Mouse (Mus musculus): ENCODE data around the gene E130208F15Rik.
A peak's percentile ranks its signal among the peaks of the same experiment; 100 is the strongest.

E130208F15Rik gene

GRCm38 (mm10) chr7:30306083-30306779 lies 15.3 kb upstream of the E130208F15Rik start:
- DNase-seq (ENCODE audit: low read depth, low spot score): no peak

- peak; percentile 79 for DNase-seq (ENCODE audit: low read depth, low spot score)
Observed at GRCm38 (mm10) chr7:30308076-30309005, 13.2 kb upstream of the E130208F15Rik start, which contains the start of gene Alkbh6. TSS of gene Alkbh6 (plus strand) at chr7:30308717.

- no peak for DNase-seq (ENCODE audit: low read depth, low spot score)
Observed at GRCm38 (mm10) chr7:30309395-30310129, 12.0 kb upstream of the E130208F15Rik start.

GRCm38 (mm10) chr7:30310136-30310535 lies 11.4 kb upstream of the E130208F15Rik start:
- no peak for DNase-seq (ENCODE audit: low read depth, low spot score)

GRCm38 (mm10) chr7:30313666-30314320 lies 7.7 kb upstream of the E130208F15Rik start:
- no peak for DNase-seq (ENCODE audit: low read depth, low spot score)

- DNase-seq (ENCODE audit: low read depth, low spot score): no peak
Observed at GRCm38 (mm10) chr7:30314721-30315155, 6.8 kb upstream of the E130208F15Rik start, which contains the start of gene Syne4. TSS of gene Syne4 (plus strand) at chr7:30314807.

GRCm38 (mm10) chr7:30315559-30316529 lies 5.7 kb upstream of the E130208F15Rik start:
- no peak for DNase-seq (ENCODE audit: low read depth, low spot score)

GRCm38 (mm10) chr7:30318142-30318541 lies 3.4 kb upstream of the E130208F15Rik start:
- no peak for DNase-seq (ENCODE audit: low read depth, low spot score)

- no peak for DNase-seq (ENCODE audit: low read depth, low spot score)
Observed at GRCm38 (mm10) chr7:30320946-30321345, 594 bp upstream of the E130208F15Rik start.

GRCm38 (mm10) chr7:30322285-30322667 lies 736 bp downstream of the E130208F15Rik start:
- peak; percentile 83 for DNase-seq (ENCODE audit: low read depth, low spot score)

- no peak for DNase-seq (ENCODE audit: low read depth, low spot score)
Observed at GRCm38 (mm10) chr7:30322865-30323264, 1.3 kb downstream of the E130208F15Rik start.

GRCm38 (mm10) chr7:30323795-30324194 lies 2.3 kb downstream of the E130208F15Rik start, which contains the start of gene Sdhaf1:
TSS of gene Sdhaf1 (minus strand) at chr7:30323895.
- DNase-seq (ENCODE audit: low read depth, low spot score): no peak

- DNase-seq (ENCODE audit: low read depth, low spot score): no peak
Observed at GRCm38 (mm10) chr7:30324300-30324944, 2.9 kb downstream of the E130208F15Rik start.

GRCm38 (mm10) chr7:30325364-30325763 lies 3.8 kb downstream of the E130208F15Rik start:
- DNase-seq (ENCODE audit: low read depth, low spot score): no peak

- no peak for DNase-seq (ENCODE audit: low read depth, low spot score)
Observed at GRCm38 (mm10) chr7:30326427-30326826, 4.9 kb downstream of the E130208F15Rik start.

- DNase-seq (ENCODE audit: low read depth, low spot score): no peak
Observed at GRCm38 (mm10) chr7:30327140-30327539, 5.6 kb downstream of the E130208F15Rik start.

- no peak for DNase-seq (ENCODE audit: low read depth, low spot score)
Observed at GRCm38 (mm10) chr7:30328379-30328778, 6.8 kb downstream of the E130208F15Rik start.

- DNase-seq (ENCODE audit: low read depth, low spot score): peak; percentile 90
Observed at GRCm38 (mm10) chr7:30331887-30332286, 10.3 kb downstream of the E130208F15Rik start.

- DNase-seq (ENCODE audit: low read depth, low spot score): no peak
Observed at GRCm38 (mm10) chr7:30332622-30333259, 11.2 kb downstream of the E130208F15Rik start.
